Mouse (Mus musculus) liver, adult 2 months (tissue): ENCODE results near the gene Ppard.

Experiments
- CTCF ChIP-seq: fragments of 200-500 bp; IDR thresholded peaks from 2 replicates; pipeline ENCODE4 v1.5.1; 2011; ENCODE audit warnings: low read depth, low read length, control low read depth
- POLR2A ChIP-seq: fragments of 200-500 bp; IDR thresholded peaks from 2 replicates; pipeline ENCODE4 v1.6.1; 2011; ENCODE audit warnings: low read length, control low read depth; ENCODE audit not compliant: insufficient read depth; ENCODE audit errors: extremely low read depth

- TF ChIP-seq CTCF, result no peak
- no peak for TF ChIP-seq POLR2A
These were observed 116.9 kb downstream of the Ppard start for GRCm38 (mm10) chr17:28349264-28349880.
